Mouse (Mus musculus): ENCODE measurements around the gene Olfr560. TPM values are rescaled to one million over a fixed set of nuclear protein-coding genes. Genes with fewer than 3 reads are reported as not detected.

Olfr560 gene
- polyA plus RNA-seq (2015; fragmentation: Nextera tagmentation; extraction: Ambion mirVana): not detected in 2 replicates

DNA sequence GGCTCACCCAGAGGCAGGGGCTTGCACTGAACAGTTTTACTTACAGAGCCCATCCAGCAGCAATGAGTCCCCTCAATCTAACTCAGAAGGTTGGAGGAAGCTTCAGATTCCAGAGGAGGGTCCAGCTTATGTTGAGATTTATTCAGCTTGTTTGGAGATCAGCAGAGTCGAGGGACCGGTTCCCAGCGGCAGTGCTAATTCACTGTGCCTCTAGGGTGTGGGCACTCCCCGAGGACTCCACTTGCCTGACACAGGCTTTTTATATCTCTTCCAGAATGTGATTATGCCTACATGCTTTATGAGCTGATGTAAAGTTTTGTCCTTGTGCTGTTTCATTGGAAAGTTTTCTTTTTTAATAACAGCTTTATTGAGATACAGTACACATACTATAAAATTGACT is at the start of gene Olfr560, which contains the start of gene Olfr78:
Gene Olfr560 (minus strand): TSS at position 101 of the 400 bp plus-strand sequence.
Gene Olfr78 (minus strand): TSS at position 206 of the 400 bp plus-strand sequence.
- Histone ChIP-seq H3K9me3 (no peaks in the 10 kb centered on the region), H3K4me3 (no peak within 1 kb of the TSS), H3K9ac (no peak within 1 kb of the TSS), H3K4me2 (no peak within 1 kb of the TSS), H3K27me3 (no peaks in the 10 kb centered on the region), H3K4me1 (replicated peaks) (no peaks in the 10 kb centered on the region), H3K36me3 (no peaks in the 10 kb centered on the region), H3K27ac (replicated peaks) (no peak within 1 kb of the TSS)
- 76% methylated on average over 4 of the region's 4 CpGs for WGBS
- ATAC-seq (ENCODE audit: low FRiP score, low read depth): no peak

DNA sequence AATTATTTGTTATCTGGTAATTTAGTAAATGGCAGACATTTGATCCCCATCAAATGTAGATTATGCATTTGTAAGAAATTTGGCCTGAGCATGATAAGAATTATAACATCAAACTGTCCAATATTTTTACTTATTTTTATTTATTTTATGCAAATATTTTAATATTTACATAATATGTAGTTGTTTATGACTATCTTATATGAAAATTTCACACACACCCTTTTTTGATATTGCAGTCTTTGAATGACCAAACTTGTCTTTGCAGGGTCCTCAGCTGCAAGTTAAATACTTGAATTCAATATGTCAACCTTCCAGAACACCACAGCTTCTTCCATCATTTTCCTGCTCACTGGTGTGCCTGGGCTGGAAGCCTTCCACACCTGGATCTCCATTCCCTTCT is 44.0 kb upstream of the Olfr560 start, which contains the start of gene Olfr564:
Gene Olfr564 (plus strand): TSS at position 301 of the 400 bp plus-strand sequence.
- H3K9ac ChIP-seq: no peak within 1 kb of the TSS
- no peak for ATAC-seq (ENCODE audit: low FRiP score, low read depth)
- no peak within 1 kb of the TSS for H3K4me2 ChIP-seq
- H3K27me3 ChIP-seq: no peaks in the 10 kb centered on the region
- no peaks in the 10 kb centered on the region for H3K36me3 ChIP-seq
- H3K4me3 ChIP-seq: no peak within 1 kb of the TSS
- H3K9me3 ChIP-seq: no peaks in the 10 kb centered on the region
- no peak within 1 kb of the TSS for H3K27ac ChIP-seq (replicated peaks)
- H3K4me1 ChIP-seq (replicated peaks): no peaks in the 10 kb centered on the region

DNA sequence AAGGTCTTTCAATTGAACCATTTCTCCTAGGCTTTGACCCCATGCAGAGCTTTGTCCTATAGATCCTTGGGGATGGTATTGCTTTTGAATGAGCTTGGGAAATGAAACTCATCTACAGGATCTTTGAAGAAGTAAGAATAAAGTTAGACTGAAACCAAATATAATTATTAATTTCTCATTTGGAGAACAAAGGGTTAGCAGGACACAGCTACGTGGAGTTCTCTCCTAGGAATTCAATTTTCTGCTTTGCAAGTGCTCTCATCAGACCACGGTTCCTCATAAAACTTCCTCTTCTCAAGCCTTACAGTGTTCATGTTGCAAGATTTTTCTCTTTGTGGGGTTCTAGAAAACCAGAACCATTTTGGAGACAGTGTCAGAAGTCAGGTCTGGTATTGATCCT is 11.8 kb upstream of the Olfr560 start, which contains the start of gene Olfr561:
Gene Olfr561 (plus strand): TSS at position 301 of the 400 bp plus-strand sequence.
- Histone ChIP-seq H3K4me3 (no peak within 1 kb of the TSS), H3K9me3 (no peaks in the 10 kb centered on the region), H3K27me3 (no peaks in the 10 kb centered on the region), H3K4me1 (replicated peaks) (no peaks in the 10 kb centered on the region), H3K4me2 (no peak within 1 kb of the TSS), H3K27ac (replicated peaks) (no peak within 1 kb of the TSS), H3K9ac (no peak within 1 kb of the TSS), H3K36me3 (no peaks in the 10 kb centered on the region)
- ATAC-seq (ENCODE audit: low FRiP score, low read depth): no peak
- 84% methylated on average over 2 of the region's 2 CpGs for WGBS

DNA sequence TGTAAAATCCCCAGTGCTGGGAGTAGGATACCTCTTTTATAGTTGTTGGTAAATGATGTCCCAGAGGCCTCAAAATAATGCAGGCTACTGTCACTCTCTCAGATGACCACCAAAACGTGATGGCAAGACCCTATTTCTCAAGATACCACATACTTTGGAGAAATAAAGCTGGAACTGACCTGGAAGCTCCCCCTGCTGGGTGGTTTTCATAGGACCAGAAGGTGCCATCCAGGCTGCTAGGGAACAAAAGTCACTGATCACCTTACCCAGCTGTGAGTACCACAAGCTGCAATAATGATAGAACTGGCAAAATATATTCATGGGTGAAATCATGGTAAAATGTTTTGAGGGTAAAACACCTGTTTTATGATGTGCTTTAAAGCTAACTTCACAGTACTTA is 7.1 kb downstream of the Olfr560 start:
- no peaks in the 10 kb centered on the region for H3K9me3 ChIP-seq
- no peaks in the 10 kb centered on the region for H3K4me1 ChIP-seq (replicated peaks)
- no peaks in the 10 kb centered on the region for H3K36me3 ChIP-seq
- H3K4me3 ChIP-seq: no peak overlapping the region
- H3K9ac ChIP-seq: no peak overlapping the region
- WGBS: 28% methylated on average over 1 of the region's 1 CpGs
- H3K27me3 ChIP-seq: no peaks in the 10 kb centered on the region
- ATAC-seq (ENCODE audit: low FRiP score, low read depth): no peak
- no peak overlapping the region for H3K4me2 ChIP-seq
- H3K27ac ChIP-seq (replicated peaks): no peak overlapping the region

DNA sequence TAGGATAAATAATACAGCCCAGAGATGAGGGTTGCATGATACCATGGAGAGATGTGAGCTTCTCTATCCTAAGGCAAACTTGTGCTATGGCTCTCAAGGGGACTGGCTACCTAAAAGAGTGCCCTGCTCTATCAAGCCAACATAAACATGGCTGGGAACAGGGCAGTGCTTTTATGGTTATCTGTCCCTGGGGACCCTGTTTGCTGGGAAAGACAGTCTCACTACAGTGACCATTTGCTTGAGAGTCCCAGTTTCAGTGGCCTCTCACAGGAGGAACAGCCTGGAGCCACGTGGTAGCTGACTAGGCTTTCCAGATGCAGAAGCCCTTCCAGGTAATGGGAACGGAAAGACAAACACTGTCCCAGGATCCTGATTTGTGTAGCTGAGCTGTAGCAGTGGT is 21.5 kb downstream of the Olfr560 start:
- no peak overlapping the region for H3K4me3 ChIP-seq
- no peak overlapping the region for H3K27ac ChIP-seq (replicated peaks)
- no peaks in the 10 kb centered on the region for H3K9me3 ChIP-seq
- ATAC-seq (ENCODE audit: low FRiP score, low read depth): no peak
- H3K4me2 ChIP-seq: no peak overlapping the region
- WGBS: 61% methylated on average over 2 of the region's 2 CpGs
- no peaks in the 10 kb centered on the region for H3K36me3 ChIP-seq
- H3K27me3 ChIP-seq: no peaks in the 10 kb centered on the region
- H3K9ac ChIP-seq: no peak overlapping the region
- no peaks in the 10 kb centered on the region for H3K4me1 ChIP-seq (replicated peaks)

DNA sequence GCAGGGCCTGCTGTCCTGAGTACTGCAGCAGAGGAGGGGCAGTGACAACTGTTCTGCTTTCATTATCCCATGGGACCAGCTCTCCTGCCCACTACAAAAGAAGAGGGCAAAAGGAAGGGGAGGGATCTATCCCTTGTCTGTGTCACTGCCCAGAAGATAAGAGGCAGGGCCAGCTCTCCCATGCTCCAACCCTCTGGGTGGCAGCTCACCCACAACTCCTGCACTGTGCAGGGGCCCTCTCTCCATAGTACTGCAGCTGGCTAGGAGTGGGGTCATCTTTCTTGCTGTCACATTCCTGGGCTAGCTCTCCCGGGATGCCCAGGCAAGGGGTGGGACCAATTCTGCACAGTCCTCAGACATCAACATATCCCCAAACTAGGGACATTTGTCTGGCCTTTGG is 25.4 kb downstream of the Olfr560 start:
- no peak overlapping the region for H3K27ac ChIP-seq (replicated peaks)
- no peak overlapping the region for H3K9ac ChIP-seq
- no peaks in the 10 kb centered on the region for H3K27me3 ChIP-seq
- no peak overlapping the region for H3K4me2 ChIP-seq
- H3K36me3 ChIP-seq: no peaks in the 10 kb centered on the region
- H3K4me1 ChIP-seq (replicated peaks): no peaks in the 10 kb centered on the region
- no peaks in the 10 kb centered on the region for H3K9me3 ChIP-seq
- peak; percentile 59; the same call in 1 of the 2 replicates for ATAC-seq (ENCODE audit: low FRiP score, low read depth)
- no peak overlapping the region for H3K4me3 ChIP-seq
- WGBS: 41% methylated on average over 1 of the region's 1 CpGs

DNA sequence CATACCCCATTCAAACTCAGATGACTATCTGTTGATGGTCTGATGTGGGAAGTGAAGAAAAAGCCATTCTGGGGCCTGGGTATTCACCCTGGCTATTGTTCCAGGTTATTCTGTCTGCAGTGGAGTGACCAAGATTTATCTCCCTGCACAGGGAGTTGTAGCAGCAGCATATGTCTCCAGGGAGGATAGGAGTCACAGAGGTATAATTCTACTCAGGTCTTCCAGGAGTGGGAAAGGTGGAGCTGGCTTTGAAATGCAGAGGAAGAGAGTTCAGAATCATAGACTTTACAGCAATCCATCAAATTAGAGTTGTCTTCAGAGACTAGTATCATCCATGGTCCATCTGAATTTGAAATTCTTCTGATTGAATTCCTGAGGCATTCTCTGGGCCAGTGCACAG is 31.8 kb downstream of the Olfr560 start, which contains the start of gene Olfr559:
Gene Olfr559 (minus strand): TSS at position 101 of the 400 bp plus-strand sequence.
- Histone ChIP-seq H3K27me3 (no peaks in the 10 kb centered on the region), H3K4me3 (no peak within 1 kb of the TSS)

DNA sequence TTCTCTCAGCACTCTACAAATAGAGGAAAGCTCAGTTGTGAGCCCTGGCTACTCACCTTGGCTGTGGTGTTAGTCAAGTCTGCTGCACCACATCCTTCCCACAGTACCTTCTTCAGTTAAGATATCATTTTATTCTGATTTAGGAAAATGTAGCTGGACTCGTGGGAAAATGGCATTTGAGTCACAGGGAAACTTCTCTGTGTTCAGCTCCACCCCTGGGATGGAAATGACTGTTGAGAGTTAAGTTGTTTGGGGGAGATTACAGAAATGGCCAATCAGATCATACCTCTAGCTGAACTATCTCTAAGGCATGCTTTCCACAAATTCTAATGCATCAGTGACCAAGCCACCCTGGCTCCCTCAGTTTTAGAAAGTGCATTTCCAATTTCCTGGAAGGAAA is 40.2 kb downstream of the Olfr560 start, which contains the start of gene Olfr33:
Gene Olfr33 (minus strand): TSS at position 101 of the 400 bp plus-strand sequence.
- Histone ChIP-seq H3K4me3 (no peak within 1 kb of the TSS), H3K4me1 (replicated peaks) (no peaks in the 10 kb centered on the region), H3K36me3 (no peaks in the 10 kb centered on the region), H3K9me3 (no peaks in the 10 kb centered on the region), H3K9ac (no peak within 1 kb of the TSS), H3K27me3 (no peaks in the 10 kb centered on the region), H3K4me2 (no peak within 1 kb of the TSS), H3K27ac (replicated peaks) (no peak within 1 kb of the TSS)
- 43% methylated on average over 1 of the region's 1 CpGs for WGBS
- no peak for ATAC-seq (ENCODE audit: low FRiP score, low read depth)

More for the DNA sequence above, 31.8 kb downstream of the Olfr560 start, which contains the start of gene Olfr559:
- Histone ChIP-seq H3K9ac (no peak within 1 kb of the TSS), H3K27ac (replicated peaks) (no peak within 1 kb of the TSS), H3K9me3 (no peaks in the 10 kb centered on the region), H3K36me3 (no peaks in the 10 kb centered on the region), H3K4me1 (replicated peaks) (no peaks in the 10 kb centered on the region), H3K4me2 (no peak within 1 kb of the TSS)
- no peak for ATAC-seq (ENCODE audit: low FRiP score, low read depth)

DNA sequence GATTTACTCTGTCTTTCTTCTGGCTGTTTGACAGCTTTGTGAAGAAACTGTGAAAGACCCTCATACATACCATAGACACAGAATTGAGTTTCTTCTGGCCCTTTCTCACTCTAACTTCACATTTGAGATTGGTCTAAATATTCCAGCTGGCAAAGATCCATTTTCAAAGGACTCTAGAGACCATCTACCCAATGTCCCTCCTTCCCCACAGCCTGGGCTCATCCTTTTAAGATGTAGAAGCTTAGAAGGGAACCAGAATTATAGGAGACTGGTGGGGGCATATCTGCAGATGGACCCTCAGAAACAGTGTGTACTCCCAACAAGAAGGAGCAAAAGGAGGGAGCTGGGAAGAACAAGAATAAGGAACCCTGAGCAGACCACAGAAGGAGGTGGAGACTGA is 57.3 kb downstream of the Olfr560 start, which contains the start of gene Olfr558:
Gene Olfr558 (plus strand): TSS at position 301 of the 400 bp plus-strand sequence.
- Histone ChIP-seq H3K4me2 (no peak within 1 kb of the TSS), H3K27me3 (no peaks in the 10 kb centered on the region), H3K9ac (no peak within 1 kb of the TSS), H3K4me3 (no peak within 1 kb of the TSS), H3K9me3 (no peaks in the 10 kb centered on the region), H3K4me1 (replicated peaks) (no peaks in the 10 kb centered on the region), H3K27ac (replicated peaks) (no peak within 1 kb of the TSS), H3K36me3 (no peaks in the 10 kb centered on the region)
- no peak for ATAC-seq (ENCODE audit: low FRiP score, low read depth)

Other genes starting within 250 kb of the Olfr560 start
- gene Olfr547, start 224.6 kb downstream of the Olfr560 start, polyA plus RNA-seq (2015; fragmentation: Nextera tagmentation; extraction: Ambion mirVana): not detected in 2 replicates
- not detected in 2 replicates for gene Olfr548-ps1, start 218.5 kb downstream of the Olfr560 start, polyA plus RNA-seq (2015; fragmentation: Nextera tagmentation; extraction: Ambion mirVana)
- gene Olfr549, start 209.5 kb downstream of the Olfr560 start, polyA plus RNA-seq (2015; fragmentation: Nextera tagmentation; extraction: Ambion mirVana): not detected in 2 replicates
- 0.25 and 0.26 TPM in 2 replicates for gene Trim21, start 193.9 kb downstream of the Olfr560 start, polyA plus RNA-seq (2015; fragmentation: Nextera tagmentation; extraction: Ambion mirVana)
- gene Olfr550, start 187.9 kb downstream of the Olfr560 start, polyA plus RNA-seq (2015; fragmentation: Nextera tagmentation; extraction: Ambion mirVana): not detected in 2 replicates
- not detected in 2 replicates for gene Olfr551, start 167.5 kb downstream of the Olfr560 start, polyA plus RNA-seq (2015; fragmentation: Nextera tagmentation; extraction: Ambion mirVana)
- 0.04 TPM in 1 of 2 replicates, not detected in the other for gene Olfr552, start 161.6 kb downstream of the Olfr560 start, polyA plus RNA-seq (2015; fragmentation: Nextera tagmentation; extraction: Ambion mirVana)
- not detected in 2 replicates for gene Olfr553, start 141.1 kb downstream of the Olfr560 start, polyA plus RNA-seq (2015; fragmentation: Nextera tagmentation; extraction: Ambion mirVana)
- gene Olfr554, start 120.9 kb downstream of the Olfr560 start, polyA plus RNA-seq (2015; fragmentation: Nextera tagmentation; extraction: Ambion mirVana): not detected in 2 replicates
- not detected in 2 replicates for gene Olfr555, start 100.5 kb downstream of the Olfr560 start, polyA plus RNA-seq (2015; fragmentation: Nextera tagmentation; extraction: Ambion mirVana)
- not detected in 2 replicates for gene Olfr556, start 94.5 kb downstream of the Olfr560 start, polyA plus RNA-seq (2015; fragmentation: Nextera tagmentation; extraction: Ambion mirVana)
- gene Trim68, start 72.0 kb downstream of the Olfr560 start, polyA plus RNA-seq (2015; fragmentation: Nextera tagmentation; extraction: Ambion mirVana): 6.5 and 7.0 TPM in 2 replicates
- not detected in 2 replicates for gene Olfr557, start 63.5 kb downstream of the Olfr560 start, polyA plus RNA-seq (2015; fragmentation: Nextera tagmentation; extraction: Ambion mirVana)
- 0.13 and 0.14 TPM in 2 replicates for gene Olfr558, start 57.2 kb downstream of the Olfr560 start, polyA plus RNA-seq (2015; fragmentation: Nextera tagmentation; extraction: Ambion mirVana)
- not detected in 2 replicates for gene Olfr33, start 40.3 kb downstream of the Olfr560 start, polyA plus RNA-seq (2015; fragmentation: Nextera tagmentation; extraction: Ambion mirVana)
- gene Olfr559, start 31.9 kb downstream of the Olfr560 start, polyA plus RNA-seq (2015; fragmentation: Nextera tagmentation; extraction: Ambion mirVana): not detected in 2 replicates
- gene Olfr78, start 105 bp upstream of the Olfr560 start, polyA plus RNA-seq (2015; fragmentation: Nextera tagmentation; extraction: Ambion mirVana): 0.12 TPM in 1 of 2 replicates, not detected in the other
- gene Olfr561, start 11.9 kb upstream of the Olfr560 start, polyA plus RNA-seq (2015; fragmentation: Nextera tagmentation; extraction: Ambion mirVana): not detected in 2 replicates
- gene Olfr564, start 44.1 kb upstream of the Olfr560 start, polyA plus RNA-seq (2015; fragmentation: Nextera tagmentation; extraction: Ambion mirVana): not detected in 2 replicates
- gene Olfr566, start 99.4 kb upstream of the Olfr560 start, polyA plus RNA-seq (2015; fragmentation: Nextera tagmentation; extraction: Ambion mirVana): not detected in 2 replicates
- not detected in 2 replicates for gene Olfr568, start 117.8 kb upstream of the Olfr560 start, polyA plus RNA-seq (2015; fragmentation: Nextera tagmentation; extraction: Ambion mirVana)
- gene Olfr569, start 131.5 kb upstream of the Olfr560 start, polyA plus RNA-seq (2015; fragmentation: Nextera tagmentation; extraction: Ambion mirVana): not detected in 2 replicates
- 0.14 TPM in 1 of 2 replicates, not detected in the other for gene Olfr570, start 135.2 kb upstream of the Olfr560 start, polyA plus RNA-seq (2015; fragmentation: Nextera tagmentation; extraction: Ambion mirVana)
- not detected in 2 replicates for gene Olfr571, start 158.2 kb upstream of the Olfr560 start, polyA plus RNA-seq (2015; fragmentation: Nextera tagmentation; extraction: Ambion mirVana)
- not detected in 2 replicates for gene Olfr572, start 165.0 kb upstream of the Olfr560 start, polyA plus RNA-seq (2015; fragmentation: Nextera tagmentation; extraction: Ambion mirVana)
- gene Olfr573-ps1, start 183.2 kb upstream of the Olfr560 start, polyA plus RNA-seq (2015; fragmentation: Nextera tagmentation; extraction: Ambion mirVana): not detected in 2 replicates
- not detected in 2 replicates for gene Olfr574, start 189.1 kb upstream of the Olfr560 start, polyA plus RNA-seq (2015; fragmentation: Nextera tagmentation; extraction: Ambion mirVana)
- not detected in 2 replicates for gene Olfr575, start 199.4 kb upstream of the Olfr560 start, polyA plus RNA-seq (2015; fragmentation: Nextera tagmentation; extraction: Ambion mirVana)
- gene Olfr576, start 203.3 kb upstream of the Olfr560 start, polyA plus RNA-seq (2015; fragmentation: Nextera tagmentation; extraction: Ambion mirVana): not detected in 2 replicates
- gene Olfr577, start 216.6 kb upstream of the Olfr560 start, polyA plus RNA-seq (2015; fragmentation: Nextera tagmentation; extraction: Ambion mirVana): not detected in 2 replicates
- gene Olfr578, start 230.0 kb upstream of the Olfr560 start, polyA plus RNA-seq (2015; fragmentation: Nextera tagmentation; extraction: Ambion mirVana): not detected in 2 replicates

Data from hindbrain, embryonic 15.5 days (tissue).